ENCODE assay signal across 11 mouse cellular contexts in genomic region chr8:111820691-111821090, GRCm38 (mm10). TPM values are rescaled to one million over a fixed set of nuclear protein-coding genes. Genes with fewer than 3 reads are reported as not detected.
DNase-seq lines count a peak whose midpoint lies in the region; ATAC-seq and TF ChIP-seq lines count a peak whose summit lies in the region.
"Had no signal": no experiment of that assay in that cellular context is flagged by ENCODE, and none has a peak within 500 bp of the region (broad histone marks: within the 10 kb centered on the region; RNA-seq: fewer than 3 reads in every experiment).

No protein-coding gene starts in this region.

- H3K36me3 ChIP-seq in liver, adult 2 months (ENCODE audit: control insufficient read depth, insufficient read depth, low read length), result peaks cover 5% of the 10 kb centered on the region; the same call in 1 of the 2 replicates
- H3K36me3 ChIP-seq in liver, postnatal 0 days (replicated peaks; ENCODE audit: insufficient read depth, low read length), result peaks cover 6% of the 10 kb centered on the region

- peak overlapping the region; percentile 67 for H3K27ac ChIP-seq in gastrocnemius, adult 2 months
- H3K27ac ChIP-seq in liver, adult 2 months (replicated peaks; ENCODE audit: insufficient read depth, low read depth, low read length), result peak overlapping the region; percentile 80
- H3K27ac ChIP-seq in liver, postnatal 0 days (ENCODE audit: low read depth), result no peak overlapping the region
- H3K27ac ChIP-seq: macrophage had no signal

- H3K4me1 ChIP-seq in liver, adult 2 months (ENCODE audit: control insufficient read depth, insufficient read depth, low read length), result peaks cover 2% of the 10 kb centered on the region; the same call in 1 of the 2 replicates
- no peaks in the 10 kb centered on the region; the same call in 1 of the 2 replicates for H3K4me1 ChIP-seq in liver, postnatal 0 days (ENCODE audit: insufficient read depth)

- 81% methylated on average over 4 of the region's 4 CpGs for WGBS in liver, adult 2 months
- 48% methylated on average over 4 of the region's 4 CpGs for WGBS in liver, postnatal 0 days (ENCODE audit: insufficient replicate concordance)

- no peak for ATAC-seq in liver, postnatal 0 days
- ATAC-seq in granulocyte monocyte progenitor cell, adult 5-6 weeks (replicated peaks; ENCODE audit: poor library complexity, severe bottlenecking), result peak; percentile 20; the same call in 1 of the 2 replicates

- H3K4me2 ChIP-seq in liver, postnatal 0 days (ENCODE audit: low read depth, low read length), result no peak overlapping the region

- no peak overlapping the region for H3K9ac ChIP-seq in liver, adult 2 months (ENCODE audit: low read depth, low read length)
- H3K9ac ChIP-seq in liver, postnatal 0 days (replicated peaks), result no peak overlapping the region

- H3K9me3 ChIP-seq in liver, postnatal 0 days (ENCODE audit: low read length), result no peaks in the 10 kb centered on the region

- intact Hi-C loops in gastrocnemius, adult 2 months (cut with DNase I), result no loop called here

- H3K4me3 ChIP-seq in gastrocnemius, adult 2 months, result no peak overlapping the region
- no peak overlapping the region for H3K4me3 ChIP-seq in liver, adult 2 months (ENCODE audit: insufficient read depth, low read depth, low read length)
- H3K4me3 ChIP-seq in liver, postnatal 0 days (ENCODE audit: low read depth, low read length), result no peak overlapping the region
- H3K4me3 ChIP-seq: erythroblast, embryonic 14.5 days had no signal

- H3K79me2 ChIP-seq in liver, adult 2 months (ENCODE audit: control insufficient read depth, insufficient read depth, low read length), result no peaks in the 10 kb centered on the region; the same call in 1 of the 2 replicates

- H3K27me3 ChIP-seq in liver, adult 2 months (ENCODE audit: control insufficient read depth, insufficient read depth, low read length), result no peaks in the 10 kb centered on the region
- H3K27me3 ChIP-seq in liver, postnatal 0 days (ENCODE audit: insufficient read depth, low read length), result 0 out of 2 replicates have a peak, but pooled peaks cover 2% of the 10 kb centered on the region

- no peak for TF ChIP-seq POLR2A in liver, adult 2 months (IDR thresholded peaks at IDR 0.05; ENCODE audit: extremely low read depth, insufficient read depth, low read length)

- no peak for TF ChIP-seq EP300 in liver, postnatal 0 days (IDR thresholded peaks at IDR 0.05; ENCODE audit: low read depth)

- DNase-seq in gastrocnemius, adult 2 months, result no peak
- DNase-seq in gastrocnemius, postnatal 25 days, result no peak
- DNase-seq in liver, adult 2 months (ENCODE audit: extremely low read depth, low read depth, low spot score), result no peak
- DNase-seq in liver, postnatal 0 days, result no peak
- peak; percentile 16 to 40 for DNase-seq in kidney, postnatal 4 days
- no peak for DNase-seq in ovary, adult 18-20 months (ENCODE audit: low spot score)
- no peak for DNase-seq in left cerebral cortex, adult 18-20 months (ENCODE audit: low spot score in 2 of 2)
- DNase-seq: cerebellum, postnatal 10 days had no signal

- no peak for TF ChIP-seq CTCF in gastrocnemius, adult 2 months (IDR thresholded peaks at IDR 0.05)
- no peak for TF ChIP-seq CTCF in liver, adult 2 months (IDR thresholded peaks at IDR 0.05; ENCODE audit: low read depth, low read length)
- no peak for TF ChIP-seq CTCF in liver, postnatal 0 days (IDR thresholded peaks at IDR 0.05; ENCODE audit: low read depth)

RNA-seq across cellular contexts. Expression of gene Cfdp1, which starts 33.4 kb away (rescaled TPM):
- 10 to 100 TPM; 17.1 to 21.3 TPM for total RNA-seq in gastrocnemius, adult 2 months (2021)
- 10 to 100 TPM; 18.1 to 21.4 TPM for total RNA-seq in gastrocnemius, postnatal 25 days (2021)
- total RNA-seq in liver, adult 2 months (2014; rRNA removed), result 27.6 and 40.7 TPM in 2 replicates
- 3.8 and 4.6 TPM in 2 replicates for polyA plus RNA-seq in liver, adult 2 months (2012; rRNA removed)
- polyA plus RNA-seq in liver, postnatal 0 days (2015; fragmentation: Nextera tagmentation; extraction: Ambion mirVana), result 48.9 and 51.3 TPM in 2 replicates
- total RNA-seq in granulocyte monocyte progenitor cell, adult 5-6 weeks (2014; fragmentation: Nextera tagmentation), result 92.7 and 94.8 TPM in 2 replicates
- 217 and 238 TPM in 2 replicates for total RNA-seq in granulocyte monocyte progenitor cell, adult 5-6 weeks (2017)
- total RNA-seq in left cerebral cortex, adult 18-20 months (2021), result 10 to 100 TPM; 80.1 to 85.3 TPM

RNA-seq across cellular contexts. Expression of gene Tmem170, which starts 55.9 kb away (rescaled TPM):
- 1 to 10 TPM; 2.1 to 2.7 TPM for total RNA-seq in gastrocnemius, adult 2 months (2021)
- 1 to 10 TPM; 1.5 to 1.6 TPM for total RNA-seq in gastrocnemius, postnatal 25 days (2021)
- total RNA-seq in liver, adult 2 months (2014; rRNA removed), result 5.0 and 7.9 TPM in 2 replicates
- 3.3 and 3.8 TPM in 2 replicates for polyA plus RNA-seq in liver, adult 2 months (2012; rRNA removed)
- 4.9 TPM in 2 replicates for polyA plus RNA-seq in liver, postnatal 0 days (2015; fragmentation: Nextera tagmentation; extraction: Ambion mirVana)
- 0.62 and 2.0 TPM in 2 replicates for total RNA-seq in granulocyte monocyte progenitor cell, adult 5-6 weeks (2014; fragmentation: Nextera tagmentation)
- 0.05 and 0.73 TPM in 2 replicates for total RNA-seq in granulocyte monocyte progenitor cell, adult 5-6 weeks (2017)
- total RNA-seq in left cerebral cortex, adult 18-20 months (2021), result 1 to 10 TPM; 4.1 to 4.2 TPM

Comparison
In these comparisons a context has a peak if more than half of its experiments do, and no peak if none do; other contexts are left out.
1. DNase-seq: peak in kidney, postnatal 4 days (2 of 2); none in gastrocnemius, adult 2 months (single experiment), gastrocnemius, postnatal 25 days (single experiment), liver, adult 2 months (single experiment), liver, postnatal 0 days (single experiment), ovary, adult 18-20 months (single experiment) and left cerebral cortex, adult 18-20 months (0 of 2).